Mouse (Mus musculus): ENCODE data around the gene Lingo1. TPM values are rescaled to one million over a fixed set of nuclear protein-coding genes. Genes with fewer than 3 reads are reported as not detected.

Lingo1 gene
- polyA plus RNA-seq, 1 experiment = 1.0 TPM

- H3K27ac ChIP-seq (ENCODE audit: insufficient read depth, low read length) = no peak overlapping the region
- H3K9ac ChIP-seq (ENCODE audit: low read depth, poor library complexity, severe bottlenecking) = peak overlapping the region; percentile 77
- H3K36me3 ChIP-seq (ENCODE audit: control insufficient read depth, insufficient read depth, low read length, poor library complexity, severe bottlenecking) = no peaks in the 10 kb centered on the region
- TF ChIP-seq EP300 (IDR thresholded peaks at IDR 0.05; ENCODE audit: insufficient read depth, low read depth, low read length) (no peak), POLR2A (IDR thresholded peaks at IDR 0.05; ENCODE audit: insufficient read depth, low read length) (no peak), CTCF (IDR thresholded peaks at IDR 0.05; ENCODE audit: low read depth, low read length) (no peak)
- H3K4me3 ChIP-seq (ENCODE audit: low read depth, low read length) = peak overlapping the region; percentile 64
- no peaks in the 10 kb centered on the region for H3K4me1 ChIP-seq (ENCODE audit: control insufficient read depth, insufficient read depth, low read length)
- peaks cover 5% of the 10 kb centered on the region for H3K27me3 ChIP-seq (ENCODE audit: control insufficient read depth, insufficient read depth, low read length, poor library complexity, severe bottlenecking)
- H3K9me3 ChIP-seq (replicated peaks; ENCODE audit: control insufficient read depth, insufficient read depth, low read length, poor library complexity, severe bottlenecking) = no peaks in the 10 kb centered on the region
Measured at GRCm38 (mm10) chr9:56635498-56636121, 160.7 kb downstream of the Lingo1 start.

DNA sequence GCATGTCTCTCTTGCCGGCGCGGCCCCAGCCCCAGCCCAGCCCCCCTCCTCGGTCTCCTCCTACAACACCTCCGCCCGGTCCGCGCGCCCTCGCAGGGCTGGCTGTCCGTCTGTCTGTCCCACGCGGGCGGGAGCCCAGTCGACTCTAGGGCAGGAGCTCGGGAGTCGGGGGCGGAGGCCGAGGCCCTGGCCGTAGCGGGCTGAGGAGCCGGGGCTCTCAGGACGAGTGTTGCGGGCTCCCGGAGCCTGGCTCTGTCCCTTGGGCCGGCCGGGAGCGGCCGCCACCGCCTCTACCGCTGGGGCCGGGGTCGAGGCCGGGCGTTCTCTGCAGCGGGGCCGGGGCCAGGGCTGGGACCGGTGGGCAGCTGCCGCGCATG lies 161.2 kb downstream of the Lingo1 start:
- Histone ChIP-seq H3K27me3 (ENCODE audit: control insufficient read depth, insufficient read depth, low read length, poor library complexity, severe bottlenecking) (peaks cover 5% of the 10 kb centered on the region), H3K27ac (ENCODE audit: insufficient read depth, low read length) (no peak overlapping the region), H3K4me1 (ENCODE audit: control insufficient read depth, insufficient read depth, low read length) (no peaks in the 10 kb centered on the region), H3K36me3 (ENCODE audit: control insufficient read depth, insufficient read depth, low read length, poor library complexity, severe bottlenecking) (no peaks in the 10 kb centered on the region), H3K9ac (ENCODE audit: low read depth, poor library complexity, severe bottlenecking) (peak overlapping the region; percentile 77), H3K9me3 (replicated peaks; ENCODE audit: control insufficient read depth, insufficient read depth, low read length, poor library complexity, severe bottlenecking) (no peaks in the 10 kb centered on the region), H3K4me3 (ENCODE audit: low read depth, low read length) (peak overlapping the region; percentile 64)
- TF ChIP-seq CTCF (IDR thresholded peaks at IDR 0.05; ENCODE audit: low read depth, low read length) (no peak), POLR2A (IDR thresholded peaks at IDR 0.05; ENCODE audit: insufficient read depth, low read length) (no peak), EP300 (IDR thresholded peaks at IDR 0.05; ENCODE audit: insufficient read depth, low read depth, low read length) (no peak)

DNA sequence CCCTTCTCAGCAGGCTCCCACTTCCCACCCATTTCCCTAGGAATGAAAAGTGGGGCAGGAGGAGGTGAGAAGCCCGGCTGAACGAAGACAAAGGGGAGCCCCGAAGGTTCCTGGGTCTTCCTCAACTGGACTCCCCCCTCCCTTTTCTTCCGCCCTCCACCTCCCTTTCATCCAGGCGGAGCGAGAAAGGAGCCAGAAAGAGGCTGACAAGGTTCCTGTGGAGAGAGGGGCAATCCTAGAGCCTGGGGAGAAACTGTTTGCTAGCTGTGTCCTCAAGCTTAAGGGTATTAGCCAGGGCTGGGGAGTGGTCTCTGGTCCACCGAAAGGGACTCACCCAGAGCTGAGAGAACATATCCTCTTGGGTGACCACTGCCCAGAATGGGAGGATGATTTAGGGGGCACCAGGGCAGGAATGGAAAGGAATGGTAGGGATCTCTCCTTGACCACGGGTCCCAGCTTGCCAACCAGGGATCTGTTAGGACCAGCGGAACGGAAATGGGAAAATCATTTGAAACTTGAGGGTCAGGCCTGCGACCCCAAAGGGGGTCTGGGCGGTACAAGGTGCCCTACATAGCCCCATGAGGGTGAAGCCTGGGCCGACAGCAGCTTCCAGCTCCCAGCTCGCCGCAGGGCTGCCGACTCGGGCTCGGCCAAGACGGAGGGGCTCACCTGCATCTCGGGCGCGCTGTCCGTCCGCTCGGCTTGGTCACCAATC lies 161.7 kb downstream of the Lingo1 start:
- Histone ChIP-seq H3K4me3 (ENCODE audit: low read depth, low read length) (peak overlapping the region; percentile 64), H3K4me1 (ENCODE audit: control insufficient read depth, insufficient read depth, low read length) (no peaks in the 10 kb centered on the region), H3K9me3 (replicated peaks; ENCODE audit: control insufficient read depth, insufficient read depth, low read length, poor library complexity, severe bottlenecking) (no peaks in the 10 kb centered on the region), H3K27ac (ENCODE audit: insufficient read depth, low read length) (no peak overlapping the region), H3K9ac (ENCODE audit: low read depth, poor library complexity, severe bottlenecking) (peak overlapping the region; percentile 77), H3K36me3 (ENCODE audit: control insufficient read depth, insufficient read depth, low read length, poor library complexity, severe bottlenecking) (no peaks in the 10 kb centered on the region), H3K27me3 (ENCODE audit: control insufficient read depth, insufficient read depth, low read length, poor library complexity, severe bottlenecking) (peaks cover 5% of the 10 kb centered on the region)
- TF ChIP-seq EP300 (IDR thresholded peaks at IDR 0.05; ENCODE audit: insufficient read depth, low read depth, low read length) (no peak), CTCF (IDR thresholded peaks at IDR 0.05; ENCODE audit: low read depth, low read length) (no peak), POLR2A (IDR thresholded peaks at IDR 0.05; ENCODE audit: insufficient read depth, low read length) (no peak)

DNA sequence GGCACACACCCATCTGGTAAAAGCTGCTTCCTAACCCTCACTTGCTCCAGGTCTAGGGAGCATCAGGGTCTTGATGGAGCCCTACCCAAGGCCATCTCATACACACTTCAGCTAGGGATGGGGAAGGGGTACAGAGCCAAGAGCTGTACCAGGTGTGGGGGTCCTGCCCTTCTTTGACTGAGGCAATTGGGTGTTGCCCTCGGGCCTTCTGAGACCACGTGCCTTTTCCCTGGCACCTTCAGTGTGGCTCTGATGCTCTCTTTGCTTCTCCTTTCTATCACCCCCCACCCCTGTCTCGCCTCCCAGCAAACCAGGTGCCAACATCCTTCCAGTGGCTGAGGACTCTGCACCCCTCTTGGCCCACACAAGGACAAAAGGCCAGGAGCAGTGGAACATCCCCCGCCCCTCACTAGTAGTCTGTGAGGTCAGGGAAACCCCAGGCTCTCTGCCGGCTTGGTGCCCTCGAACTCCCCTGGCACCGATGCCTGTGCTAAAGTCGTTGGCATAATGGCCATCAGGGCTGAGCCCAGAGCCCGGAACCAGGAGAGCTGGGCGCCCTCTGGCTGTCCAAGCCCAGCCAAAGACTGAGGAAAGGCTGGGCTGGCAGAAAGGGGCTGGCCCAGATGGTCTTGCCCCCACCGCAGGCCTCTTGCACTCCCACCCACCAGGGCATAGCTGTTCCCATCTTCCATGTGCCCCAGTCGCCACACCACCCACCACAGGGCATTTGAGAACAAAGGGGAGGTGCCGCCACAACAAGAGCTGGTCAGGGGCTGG lies 162.6 kb downstream of the Lingo1 start:
- TF ChIP-seq POLR2A (IDR thresholded peaks at IDR 0.05; ENCODE audit: insufficient read depth, low read length) = no peak
- no peaks in the 10 kb centered on the region for H3K9me3 ChIP-seq (replicated peaks; ENCODE audit: control insufficient read depth, insufficient read depth, low read length, poor library complexity, severe bottlenecking)
- no peak overlapping the region for H3K9ac ChIP-seq (ENCODE audit: low read depth, poor library complexity, severe bottlenecking)
- no peak overlapping the region for H3K27ac ChIP-seq (ENCODE audit: insufficient read depth, low read length)
- H3K4me3 ChIP-seq (ENCODE audit: low read depth, low read length) = no peak overlapping the region
- peaks cover 5% of the 10 kb centered on the region for H3K27me3 ChIP-seq (ENCODE audit: control insufficient read depth, insufficient read depth, low read length, poor library complexity, severe bottlenecking)
- H3K36me3 ChIP-seq (ENCODE audit: control insufficient read depth, insufficient read depth, low read length, poor library complexity, severe bottlenecking) = no peaks in the 10 kb centered on the region
- no peaks in the 10 kb centered on the region for H3K4me1 ChIP-seq (ENCODE audit: control insufficient read depth, insufficient read depth, low read length)

DNA sequence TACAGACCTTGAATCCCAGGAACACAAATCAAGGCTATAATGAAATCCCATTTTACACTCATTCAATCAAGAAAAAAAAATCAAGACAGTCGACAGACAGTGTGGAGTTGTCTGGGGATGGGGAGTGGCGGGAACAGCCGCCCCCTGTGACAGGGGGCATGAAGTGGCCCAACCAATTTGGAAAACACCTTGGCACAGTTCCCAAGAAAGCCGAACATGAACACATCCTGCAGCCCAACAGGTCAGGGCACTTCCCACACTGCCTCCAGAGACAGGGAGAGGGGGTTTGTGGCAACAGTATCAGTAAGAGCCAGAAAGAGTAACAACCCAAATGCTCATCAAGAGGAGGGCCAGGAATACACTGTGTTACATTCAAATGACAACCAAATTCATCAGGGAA lies 165.3 kb downstream of the Lingo1 start:
- Histone ChIP-seq H3K27ac (ENCODE audit: insufficient read depth, low read length) (no peak overlapping the region), H3K9me3 (replicated peaks; ENCODE audit: control insufficient read depth, insufficient read depth, low read length, poor library complexity, severe bottlenecking) (no peaks in the 10 kb centered on the region), H3K4me1 (ENCODE audit: control insufficient read depth, insufficient read depth, low read length) (no peaks in the 10 kb centered on the region), H3K9ac (ENCODE audit: low read depth, poor library complexity, severe bottlenecking) (no peak overlapping the region), H3K36me3 (ENCODE audit: control insufficient read depth, insufficient read depth, low read length, poor library complexity, severe bottlenecking) (no peaks in the 10 kb centered on the region), H3K4me3 (ENCODE audit: low read depth, low read length) (no peak overlapping the region), H3K27me3 (ENCODE audit: control insufficient read depth, insufficient read depth, low read length, poor library complexity, severe bottlenecking) (peaks cover 5% of the 10 kb centered on the region)
- TF ChIP-seq CTCF (IDR thresholded peaks at IDR 0.05; ENCODE audit: low read depth, low read length) = no peak
- no peak for TF ChIP-seq EP300 (IDR thresholded peaks at IDR 0.05; ENCODE audit: insufficient read depth, low read depth, low read length)
- no peak for TF ChIP-seq POLR2A (IDR thresholded peaks at IDR 0.05; ENCODE audit: insufficient read depth, low read length)
